Mouse (Mus musculus) right cerebral cortex, postnatal 14 days (tissue): ENCODE results near the gene Nmt1.

Experiments used
- DNase-seq: peaks from one replicate; pipeline ENCODE4 v3.0.0; 2022

Nmt1 gene

DNA sequence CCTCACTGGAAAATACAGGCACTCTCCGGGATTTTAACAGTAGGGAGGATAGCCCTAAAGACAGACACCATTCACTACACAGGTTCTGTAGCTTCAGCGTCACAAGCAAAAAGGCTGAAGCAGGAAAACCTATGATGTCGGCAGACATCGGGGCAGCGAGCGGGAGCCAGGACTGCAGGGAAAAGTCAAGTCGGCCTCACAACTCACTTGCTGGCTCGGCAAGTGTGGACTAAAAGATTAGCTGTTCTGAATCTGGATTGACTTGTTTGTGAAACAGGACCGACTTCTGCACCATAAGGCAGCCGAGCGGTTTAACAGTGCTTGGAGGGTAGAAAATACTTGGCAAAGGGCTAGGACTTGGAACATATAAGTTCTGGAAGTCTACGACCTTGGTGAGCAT is 85.0 kb downstream of the Nmt1 start:
- DNase-seq, result no peak

- DNase-seq, result no peak
These were observed 85.8 kb downstream of the Nmt1 start for GRCm38 (mm10) chr11:103113771-103114170.

- DNase-seq, result no peak
These were observed 86.4 kb downstream of the Nmt1 start for GRCm38 (mm10) chr11:103114270-103114943.

DNA sequence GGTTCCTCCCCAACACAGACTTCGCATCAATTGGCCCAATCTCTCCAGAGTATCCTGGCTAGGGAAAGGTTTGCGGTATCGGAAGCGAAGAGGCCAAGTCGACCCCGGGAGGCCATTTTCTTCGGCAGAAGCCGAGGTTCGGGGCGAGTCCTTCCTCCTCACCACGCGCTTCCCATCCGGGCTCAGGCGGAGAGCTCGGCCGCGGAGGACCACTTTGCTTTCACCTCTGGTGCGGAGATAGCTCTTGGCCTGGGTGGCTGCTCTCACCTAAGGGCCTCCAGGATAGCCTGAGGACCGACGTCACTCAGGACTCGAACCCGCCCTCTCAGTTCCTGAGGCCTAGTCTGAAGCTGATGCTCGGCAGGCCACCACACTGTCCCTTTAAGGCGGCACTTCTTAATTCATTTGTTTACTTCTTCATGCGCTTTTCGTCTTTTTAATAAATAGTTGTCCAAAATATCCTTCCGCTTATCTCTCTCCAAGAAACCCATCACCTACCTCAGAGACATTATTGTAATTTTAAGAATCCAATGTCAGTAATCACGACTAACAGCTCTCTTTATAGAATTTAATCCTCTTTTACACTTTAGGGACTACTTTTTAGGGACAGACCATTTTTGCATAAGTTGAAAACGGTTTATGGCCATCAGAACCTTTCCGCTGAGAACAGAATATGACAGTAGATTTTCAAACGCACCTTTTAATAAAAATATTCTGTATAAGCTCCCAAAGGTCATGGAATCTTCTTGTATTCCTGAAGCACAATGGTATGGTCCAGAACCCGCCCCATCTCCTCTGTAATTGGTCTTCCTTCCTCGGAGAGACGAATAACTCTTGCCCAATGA is 87.4 kb downstream of the Nmt1 start:
- peak; percentile 74 for DNase-seq

GRCm38 (mm10) chr11:103116008-103116818 is 88.2 kb downstream of the Nmt1 start, which contains the start of gene Hexim1:
Gene Hexim1 (plus strand): TSS chr11:103116231.
- peak; percentile 99 for DNase-seq

DNA sequence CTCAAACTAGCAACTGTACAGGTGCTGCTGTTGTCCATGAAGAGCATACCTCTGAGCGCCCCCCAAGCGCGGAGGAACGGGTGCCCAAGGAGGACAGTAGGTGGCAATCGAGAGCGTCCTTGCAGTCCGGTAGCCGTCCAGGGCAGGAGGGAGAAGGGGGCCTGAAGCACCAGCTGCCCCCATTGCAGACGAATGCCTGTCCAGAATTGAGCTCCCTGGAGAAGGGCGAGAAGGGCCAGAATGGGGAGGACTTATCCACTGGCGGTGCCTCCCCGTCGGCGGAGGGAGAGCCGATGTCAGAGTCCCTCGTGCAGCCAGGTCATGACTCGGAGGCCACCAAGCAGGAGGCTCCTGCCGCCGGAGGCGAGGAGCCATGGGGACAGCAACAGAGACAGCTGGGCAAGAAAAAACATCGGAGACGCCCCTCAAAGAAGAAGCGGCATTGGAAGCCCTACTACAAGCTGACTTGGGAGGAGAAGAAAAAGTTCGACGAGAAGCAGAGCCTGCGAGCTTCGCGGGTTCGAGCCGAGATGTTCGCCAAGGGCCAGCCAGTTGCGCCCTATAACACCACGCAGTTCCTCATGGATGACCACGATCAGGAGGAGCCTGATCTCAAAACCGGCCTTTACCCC is 89.1 kb downstream of the Nmt1 start:
- DNase-seq, result peak; percentile 75

DNA sequence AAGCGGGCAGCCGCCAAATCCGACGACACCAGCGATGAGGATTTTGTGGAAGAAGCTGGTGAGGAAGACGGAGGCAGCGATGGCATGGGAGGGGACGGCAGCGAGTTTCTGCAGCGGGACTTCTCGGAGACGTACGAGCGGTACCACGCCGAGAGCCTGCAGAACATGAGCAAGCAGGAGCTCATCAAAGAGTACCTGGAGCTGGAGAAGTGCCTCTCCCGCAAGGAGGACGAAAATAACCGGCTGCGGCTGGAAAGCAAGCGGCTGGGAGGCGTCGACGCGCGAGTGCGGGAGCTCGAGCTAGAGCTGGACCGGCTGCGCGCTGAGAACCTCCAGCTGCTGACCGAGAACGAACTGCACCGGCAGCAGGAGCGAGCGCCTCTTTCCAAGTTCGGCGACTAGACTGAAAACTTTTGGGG is 89.6 kb downstream of the Nmt1 start:
- DNase-seq, result peak; percentile 47
